Mouse (Mus musculus): Measurements from ENCODE around the gene 1700049E17Rik1.
"Not testable (repeated sequence)": the region's sequence is repeated elsewhere in the genome, so short reads cannot be mapped to it uniquely, and the experiment has no call there.

The 1700049E17Rik1 gene

GRCm38 (mm10) chr14:41924649-41925048, at the start of gene 1700049E17Rik1:
TSS of gene 1700049E17Rik1 (plus strand) at chr14:41924949.
- not testable (repeated sequence) for DNase-seq

GRCm38 (mm10) chr14:41907190-41907589, 17.6 kb upstream of the 1700049E17Rik1 start, which contains the start of gene Gm7980:
TSS of gene Gm7980 (minus strand) at chr14:41907290.
- not testable (repeated sequence) for DNase-seq

GRCm38 (mm10) chr14:41943695-41944094, 18.9 kb downstream of the 1700049E17Rik1 start, which contains the start of gene 1700024B05Rik:
TSS of gene 1700024B05Rik (plus strand) at chr14:41943995.
- DNase-seq: not testable (repeated sequence)

- DNase-seq: not testable (repeated sequence)
These were observed 39.3 kb downstream of the 1700049E17Rik1 start for GRCm38 (mm10) chr14:41964095-41964494.

GRCm38 (mm10) chr14:41967827-41968226, 43.1 kb downstream of the 1700049E17Rik1 start, which contains the start of gene Gm6401:
TSS of gene Gm6401 (minus strand) at chr14:41967927.
- not testable (repeated sequence) for DNase-seq

- not testable (repeated sequence) for DNase-seq
These were observed 43.8 kb downstream of the 1700049E17Rik1 start for GRCm38 (mm10) chr14:41968596-41968995.
